Mouse (Mus musculus) ovary, postnatal 36 days (tissue): ENCODE data around the gene Rpl29.

Experiments used
- DNase-seq: peaks from one replicate; pipeline ENCODE4 v3.0.0; 2022; ENCODE audit warnings: low spot score, mixed read lengths

Rpl29 gene

DNA sequence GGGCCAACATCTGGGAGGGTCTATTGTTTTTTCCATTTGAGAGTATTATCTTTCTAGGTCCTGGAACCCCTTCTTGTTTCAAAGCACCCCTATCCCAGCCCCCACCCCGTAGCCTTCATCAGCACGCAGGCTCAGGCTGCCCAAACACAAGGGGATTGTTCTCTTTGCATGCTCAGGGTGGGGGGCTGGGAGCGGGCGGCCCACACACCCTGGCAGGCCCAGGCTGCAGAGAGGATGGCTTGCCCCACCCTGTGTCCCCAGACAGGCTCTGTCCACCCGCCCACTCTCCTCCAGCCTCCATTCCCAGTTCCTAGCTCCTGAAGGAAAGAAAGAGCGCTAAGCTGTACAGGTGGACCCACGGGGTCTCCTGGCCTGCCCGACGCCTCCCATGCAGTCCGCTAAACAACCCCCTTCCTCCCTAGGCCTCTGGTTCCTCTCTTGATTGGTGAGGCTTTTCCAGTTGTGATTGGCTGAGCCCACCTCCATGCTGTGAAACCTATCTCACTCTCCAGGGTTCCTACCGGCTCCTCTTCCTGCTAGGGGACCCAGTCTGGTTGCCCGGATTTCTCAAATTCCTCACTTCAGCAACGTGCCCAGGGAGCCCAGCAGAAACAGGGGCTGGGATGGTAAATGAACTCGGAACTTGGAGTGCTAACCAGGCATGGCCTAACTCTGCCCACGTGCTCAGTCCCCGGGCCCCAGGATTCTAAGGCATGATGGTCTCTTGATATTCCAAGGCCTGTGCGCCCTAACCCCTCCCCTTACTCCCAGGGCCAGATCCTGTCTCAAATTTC, 25.8 kb downstream of the Rpl29 start:
- DNase-seq: no peak

DNA sequence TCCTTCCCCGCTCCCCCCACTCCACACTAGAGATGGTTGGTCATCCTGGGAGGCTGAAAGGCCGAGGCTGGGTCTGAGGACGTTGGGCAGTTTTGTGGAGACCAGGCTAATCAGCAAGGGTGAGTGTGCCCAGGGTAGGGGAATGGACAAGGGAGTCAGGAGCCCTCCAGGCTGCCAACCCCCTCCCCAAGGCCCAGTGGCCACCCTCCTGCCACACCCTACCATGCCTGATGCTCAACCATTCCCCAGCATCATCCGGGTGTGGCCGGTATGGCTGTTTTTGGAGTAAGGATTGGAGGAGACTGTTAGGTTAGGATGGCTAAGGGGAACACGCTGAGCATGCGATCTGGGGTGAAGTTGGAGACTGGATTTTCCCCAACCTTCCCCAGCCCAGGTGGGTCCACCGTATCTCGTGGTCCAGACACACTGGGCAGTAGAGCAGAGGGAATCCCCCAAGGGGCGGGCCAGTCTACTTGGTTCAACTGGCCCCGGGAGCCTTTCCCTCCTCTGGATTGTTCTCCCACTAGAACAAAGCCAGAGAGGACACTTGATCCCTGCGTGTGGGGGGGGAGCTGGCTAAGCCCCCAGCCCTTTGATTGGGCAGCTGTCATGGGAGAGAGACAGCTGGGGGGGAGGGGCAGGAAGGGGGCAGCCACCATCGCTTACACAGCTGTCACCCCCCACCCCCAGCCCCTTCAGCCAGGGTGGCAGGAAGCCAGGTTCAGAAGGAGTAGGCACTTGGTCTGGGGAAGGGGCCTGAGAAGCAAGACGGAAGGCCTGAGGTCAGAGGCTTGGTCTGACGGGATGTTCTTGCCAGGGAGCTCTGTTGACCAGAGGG, 27.3 kb downstream of the Rpl29 start:
- no peak for DNase-seq

DNA sequence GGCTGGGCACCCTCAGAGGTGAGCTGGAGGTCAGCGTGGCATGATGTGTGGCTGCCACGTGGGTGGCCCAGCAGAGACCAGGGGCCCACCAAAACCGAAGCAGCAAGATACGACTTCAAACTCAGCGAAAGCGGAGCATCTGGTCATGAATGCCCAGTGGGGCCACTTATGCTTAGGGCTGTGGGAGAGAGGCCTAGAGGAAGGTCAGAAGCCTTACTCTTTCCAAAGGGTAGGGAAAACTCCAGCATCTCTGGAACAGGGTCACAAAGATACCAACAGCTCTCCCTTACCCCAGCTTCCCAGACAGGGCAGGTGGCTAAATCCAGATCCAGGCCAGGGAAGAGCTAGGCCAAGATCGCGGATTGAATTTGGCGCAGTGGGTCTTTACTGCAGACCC, 27.9 kb downstream of the Rpl29 start:
- DNase-seq: no peak

DNA sequence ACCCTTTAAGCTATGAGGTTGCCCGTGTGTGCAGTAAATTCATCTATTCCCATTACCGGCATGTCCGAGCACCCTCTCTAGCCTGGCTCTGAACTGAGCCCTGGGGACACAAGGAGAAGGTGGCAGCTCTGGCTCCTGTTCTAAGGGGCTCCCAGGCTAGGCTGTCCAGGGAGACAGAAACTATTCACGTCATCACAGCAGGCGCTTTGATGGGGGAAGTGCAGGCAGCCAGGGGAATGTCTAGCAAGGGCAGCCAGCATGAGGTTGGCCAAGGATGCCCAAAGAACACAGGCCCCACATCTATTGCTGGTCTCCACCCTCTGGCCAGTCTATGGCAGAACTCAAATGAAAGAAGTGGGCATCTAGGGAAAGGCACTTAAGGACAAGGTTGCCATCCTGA, 28.7 kb downstream of the Rpl29 start:
- DNase-seq: no peak

DNA sequence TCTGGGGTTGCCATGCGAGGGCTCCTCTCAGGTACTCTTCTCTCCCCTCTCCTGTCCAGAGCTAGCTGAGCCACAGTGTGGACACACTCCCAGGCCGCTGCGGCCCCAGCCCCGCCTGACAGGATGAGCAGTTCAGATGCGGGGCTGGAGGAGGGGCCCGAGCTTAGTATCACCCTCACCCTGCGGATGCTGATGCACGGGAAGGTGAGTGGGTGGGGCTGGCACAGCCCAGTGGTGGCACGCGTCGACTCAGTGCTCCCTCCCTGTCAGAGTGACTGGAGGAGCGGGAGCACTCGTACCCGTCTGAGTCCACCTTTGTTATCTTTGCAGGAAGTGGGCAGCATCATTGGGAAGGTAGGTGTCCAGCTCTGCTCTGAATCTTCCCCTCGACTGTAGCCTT, 30.7 kb downstream of the Rpl29 start:
- DNase-seq: no peak

DNA sequence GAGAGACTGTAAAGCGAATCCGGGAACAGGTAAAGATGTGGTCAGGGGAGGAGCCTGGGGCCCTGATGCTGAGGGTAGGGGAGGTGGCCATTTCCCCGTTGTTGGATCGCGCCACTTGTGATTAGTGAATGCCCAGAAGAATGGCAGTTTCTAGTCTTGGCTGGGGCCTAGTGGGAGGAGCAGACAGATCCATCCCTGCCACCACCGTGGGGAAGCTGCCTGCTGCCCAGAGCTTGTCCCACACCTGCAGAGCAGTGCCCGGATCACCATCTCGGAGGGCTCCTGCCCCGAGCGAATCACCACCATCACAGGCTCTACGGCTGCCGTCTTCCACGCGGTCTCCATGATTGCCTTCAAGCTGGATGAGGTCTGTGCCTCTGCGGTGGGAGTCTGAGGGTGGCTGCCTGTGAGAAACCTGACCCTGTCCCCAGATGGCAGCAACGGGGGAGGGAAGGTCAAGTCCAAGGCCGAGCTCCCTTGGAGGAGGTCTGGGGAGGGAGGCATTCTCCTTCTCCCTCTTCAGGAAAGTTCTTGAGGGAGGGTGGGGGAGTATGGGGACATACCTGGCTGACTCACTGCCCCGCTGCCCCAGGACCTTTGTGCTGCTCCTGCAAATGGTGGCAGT, 31.3 kb downstream of the Rpl29 start:
- no peak for DNase-seq

DNA sequence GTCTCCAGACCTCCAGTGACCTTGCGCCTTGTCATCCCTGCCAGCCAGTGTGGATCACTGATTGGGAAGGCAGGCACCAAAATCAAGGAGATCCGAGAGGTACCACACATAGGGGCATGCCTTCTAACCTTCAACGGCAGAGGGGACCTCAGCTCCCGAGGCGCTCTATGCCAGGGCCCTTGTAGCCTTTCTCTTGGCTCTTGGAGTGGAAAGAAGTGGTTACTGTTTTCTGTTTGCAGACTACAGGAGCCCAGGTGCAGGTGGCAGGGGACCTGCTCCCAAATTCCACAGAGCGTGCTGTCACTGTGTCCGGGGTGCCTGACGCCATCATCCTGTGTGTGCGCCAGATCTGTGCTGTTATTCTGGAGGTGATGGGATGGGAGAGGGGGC, 31.8 kb downstream of the Rpl29 start:
- DNase-seq: no peak

DNA sequence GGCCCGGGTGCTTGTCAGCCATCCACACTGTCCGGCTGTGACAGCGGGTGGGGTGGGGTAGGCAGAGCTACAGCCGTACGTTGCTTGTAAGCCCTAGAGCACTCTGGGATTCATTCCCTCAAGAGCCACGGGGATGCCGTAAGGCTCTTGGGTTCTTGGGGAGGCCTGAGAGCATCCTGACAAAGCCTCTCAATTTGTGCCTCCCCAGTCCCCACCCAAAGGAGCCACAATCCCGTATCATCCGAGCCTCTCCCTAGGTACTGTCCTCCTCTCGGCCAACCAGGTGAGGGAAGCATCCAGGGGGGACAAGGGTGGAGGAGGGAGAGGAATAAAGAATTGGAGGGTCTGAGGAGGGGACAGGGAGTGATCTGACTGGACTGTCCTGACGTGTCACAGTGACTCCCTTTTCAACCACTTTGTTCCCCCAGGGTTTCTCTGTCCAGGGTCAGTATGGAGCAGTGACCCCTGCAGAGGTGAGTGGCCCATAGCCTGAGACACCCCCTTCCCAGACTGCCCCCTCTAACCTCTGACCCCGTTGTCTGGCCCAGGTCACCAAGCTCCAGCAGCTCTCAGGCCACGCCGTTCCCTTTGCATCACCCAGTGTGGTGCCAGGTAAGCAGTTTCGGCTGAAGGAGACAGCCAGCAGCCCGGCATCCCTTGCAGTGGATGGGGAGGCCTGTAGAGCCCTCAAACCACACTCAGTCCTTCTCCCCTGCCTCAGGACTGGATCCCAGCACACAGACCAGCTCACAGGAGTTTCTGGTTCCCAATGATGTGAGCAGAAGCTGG, 32.6 kb downstream of the Rpl29 start:
- DNase-seq: no peak

DNA sequence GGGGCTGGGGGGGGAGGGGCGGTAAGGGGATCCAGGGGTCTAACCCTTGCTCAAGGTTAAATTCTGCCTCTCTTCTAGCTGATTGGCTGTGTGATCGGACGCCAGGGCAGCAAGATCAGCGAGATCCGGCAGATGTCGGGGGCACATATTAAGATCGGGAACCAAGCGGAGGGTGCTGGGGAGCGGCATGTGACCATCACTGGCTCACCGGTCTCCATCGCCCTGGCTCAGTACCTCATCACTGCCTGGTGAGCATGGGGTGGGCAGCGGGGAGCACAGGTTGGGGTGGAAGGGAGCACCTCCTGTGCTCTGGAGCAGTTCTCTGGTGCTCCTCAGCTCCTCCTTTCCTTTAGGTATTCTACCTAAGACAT, 33.2 kb downstream of the Rpl29 start:
- no peak for DNase-seq

DNA sequence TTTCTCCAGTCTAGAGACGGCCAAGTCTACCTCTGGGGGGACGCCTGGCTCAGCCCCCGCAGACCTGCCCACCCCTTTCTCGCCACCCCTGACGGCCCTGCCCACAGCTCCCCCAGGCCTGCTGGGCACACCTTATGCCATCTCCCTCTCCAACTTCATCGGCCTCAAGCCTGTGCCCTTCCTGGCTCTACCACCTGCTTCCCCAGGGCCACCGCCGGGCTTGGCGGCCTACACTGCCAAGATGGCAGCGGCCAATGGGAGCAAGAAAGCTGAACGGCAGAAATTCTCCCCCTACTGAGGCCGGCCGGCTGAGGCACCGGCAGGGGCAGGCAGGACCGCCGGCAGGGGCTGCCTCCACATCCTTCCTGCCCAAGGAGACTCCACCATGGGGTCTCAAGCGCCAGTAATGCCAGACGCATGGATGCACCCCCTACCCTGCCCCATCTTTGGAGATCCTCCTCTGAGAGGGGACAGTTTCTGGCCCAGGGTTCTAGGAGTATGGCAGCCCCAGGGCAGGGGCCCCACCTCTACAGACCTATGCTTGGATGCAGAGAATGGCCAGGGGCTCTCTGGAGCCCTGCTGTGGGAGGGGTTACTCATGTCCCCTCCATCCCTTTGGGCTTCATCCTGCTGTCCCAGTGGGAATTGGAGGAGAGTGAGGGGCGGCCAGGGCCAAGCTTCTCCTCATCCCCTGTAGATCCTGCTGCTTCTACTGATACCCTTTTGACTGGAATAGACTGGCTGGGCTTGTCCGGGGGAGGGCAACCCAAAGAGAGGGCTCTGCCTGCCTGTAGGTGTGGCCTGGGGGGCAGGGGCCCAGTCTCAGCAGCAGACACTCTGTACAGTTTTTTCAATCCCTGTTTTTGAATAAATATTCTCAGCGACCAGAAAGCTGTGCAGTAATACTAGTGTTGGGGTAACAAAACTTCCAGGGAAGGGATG, 34.1 kb downstream of the Rpl29 start:
- DNase-seq: no peak

DNA sequence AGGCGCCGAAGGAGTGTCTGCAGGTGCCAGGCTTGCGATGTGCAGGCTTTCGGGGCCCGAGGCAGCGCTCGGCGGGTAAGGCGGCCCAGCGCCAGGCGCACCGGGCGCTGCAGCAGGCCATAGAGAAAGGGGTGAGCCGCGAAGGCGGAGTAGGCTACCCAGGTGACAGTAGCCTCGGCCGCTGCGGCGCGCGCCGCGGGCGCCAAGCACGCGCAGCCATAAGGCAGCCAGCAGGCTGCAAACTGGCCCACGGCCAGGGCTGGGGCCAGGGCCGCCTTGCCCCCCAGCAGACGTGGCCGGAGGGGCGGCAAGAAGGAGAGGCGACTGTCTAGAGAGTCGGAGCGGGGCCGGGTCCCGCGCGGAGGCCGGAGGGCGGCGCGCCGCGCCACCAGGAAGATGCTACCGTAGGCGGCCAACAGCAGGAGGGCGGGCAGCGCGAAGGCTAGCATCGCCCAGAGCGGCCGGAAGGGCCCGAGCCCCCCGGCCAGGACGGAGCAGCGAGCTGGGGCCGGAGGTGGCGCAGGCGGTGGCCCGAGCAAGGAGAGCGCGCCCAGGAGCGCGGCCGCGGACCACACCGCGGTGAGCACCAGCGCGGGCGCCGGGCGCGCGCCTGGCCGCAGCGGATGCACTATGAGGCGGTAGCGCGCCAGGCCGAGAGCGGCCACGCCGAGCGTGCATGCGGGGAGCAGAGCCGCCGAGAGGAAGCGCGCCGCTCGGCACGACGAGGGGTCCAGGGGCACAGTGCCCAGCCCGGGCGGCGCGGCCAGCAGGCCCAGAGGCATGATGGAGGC, 35.7 kb downstream of the Rpl29 start:
- peak; percentile 55 for DNase-seq

DNA sequence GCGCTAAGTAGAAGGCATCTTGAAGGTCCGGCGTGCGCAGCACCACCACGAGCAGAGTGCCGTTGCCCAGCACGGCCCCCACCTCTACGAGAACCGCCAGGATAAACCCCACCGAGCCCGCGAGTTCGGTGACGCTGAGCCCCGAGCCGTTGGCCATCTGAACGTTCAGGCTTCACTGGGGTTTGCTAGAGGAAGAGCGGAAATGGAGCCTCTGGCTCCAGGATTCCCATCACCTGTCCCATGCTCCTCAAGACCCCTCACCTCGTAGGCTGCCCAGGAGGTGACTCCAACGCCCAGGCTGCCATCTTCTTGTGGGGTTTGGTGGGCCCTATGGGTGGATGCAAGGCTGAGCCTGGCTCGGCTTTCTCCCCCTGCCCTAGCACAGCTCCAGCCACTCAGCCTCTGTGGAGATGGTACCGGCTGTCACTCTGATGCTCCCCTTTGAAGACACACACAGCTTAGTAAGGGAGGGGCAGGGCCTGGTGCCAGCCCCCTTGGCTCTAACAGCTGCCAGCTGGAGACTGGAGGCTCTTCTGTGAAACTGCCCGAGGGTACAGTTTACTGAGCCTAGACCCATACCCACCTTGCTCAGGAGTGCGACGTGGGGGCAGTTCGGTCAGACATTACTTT, 36.4 kb downstream of the Rpl29 start, which contains the start of gene Gpr62:
Gpr62 (minus strand) TSS at position 368 of the 630 bp plus-strand sequence.
- no peak for DNase-seq

DNA sequence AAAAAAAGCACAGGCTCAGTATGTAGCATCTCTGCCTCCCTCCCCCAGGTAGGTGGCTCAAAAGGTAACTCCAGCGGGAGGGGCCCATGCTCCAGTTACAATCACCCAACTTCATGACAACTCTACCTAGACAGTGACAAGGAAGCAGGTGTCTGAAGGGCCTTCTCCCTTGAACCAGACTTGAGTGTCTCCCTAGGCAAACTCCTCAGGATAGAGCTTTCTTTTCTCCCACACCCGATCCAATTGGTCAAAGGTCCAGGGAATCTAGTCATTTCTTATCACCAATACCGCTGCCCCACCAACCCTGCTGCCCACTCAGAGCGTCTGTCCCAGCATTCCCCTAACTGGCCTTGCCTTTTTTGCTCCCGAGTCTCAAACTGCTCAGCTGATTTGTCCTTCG, 37.5 kb downstream of the Rpl29 start:
- no peak for DNase-seq

DNA sequence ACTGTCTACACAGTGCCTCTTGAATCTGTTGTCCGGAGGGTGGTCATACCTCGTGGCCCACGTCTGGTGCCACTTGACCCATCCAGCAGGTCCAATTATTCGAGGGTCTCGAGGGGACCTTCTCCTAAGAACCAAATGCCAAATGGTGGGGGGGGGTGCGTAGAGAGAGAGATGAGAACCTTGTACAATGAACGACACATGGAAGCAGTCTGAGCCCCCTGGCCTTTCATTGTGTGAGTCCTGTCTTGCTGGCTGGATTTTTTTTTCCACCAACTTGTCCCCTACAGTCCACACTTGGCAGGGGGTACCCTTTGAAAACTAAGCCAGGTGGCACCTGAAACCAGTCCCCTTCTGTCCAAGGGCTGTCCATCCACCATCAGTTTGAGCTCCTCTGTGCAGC, 38.5 kb downstream of the Rpl29 start:
- DNase-seq: no peak

DNA sequence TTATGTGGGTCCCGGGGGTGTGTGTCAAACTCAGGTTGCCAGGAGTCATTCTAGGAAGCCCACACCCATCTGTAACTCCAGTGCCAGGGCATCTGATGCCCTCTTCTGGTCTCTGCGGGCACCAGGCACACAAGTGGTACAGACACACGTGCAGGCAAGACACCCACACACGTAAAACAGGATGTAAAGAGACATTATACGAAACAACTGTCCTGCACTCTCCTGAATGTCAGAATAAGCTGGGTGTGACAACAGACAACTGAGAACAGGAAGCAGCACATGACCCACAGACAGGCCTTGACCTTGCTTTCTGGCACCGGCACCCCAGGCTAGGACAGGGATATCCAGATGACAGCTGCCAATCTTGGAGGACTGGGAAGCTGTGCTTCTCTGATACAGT, 40.1 kb downstream of the Rpl29 start:
- DNase-seq: no peak

DNA sequence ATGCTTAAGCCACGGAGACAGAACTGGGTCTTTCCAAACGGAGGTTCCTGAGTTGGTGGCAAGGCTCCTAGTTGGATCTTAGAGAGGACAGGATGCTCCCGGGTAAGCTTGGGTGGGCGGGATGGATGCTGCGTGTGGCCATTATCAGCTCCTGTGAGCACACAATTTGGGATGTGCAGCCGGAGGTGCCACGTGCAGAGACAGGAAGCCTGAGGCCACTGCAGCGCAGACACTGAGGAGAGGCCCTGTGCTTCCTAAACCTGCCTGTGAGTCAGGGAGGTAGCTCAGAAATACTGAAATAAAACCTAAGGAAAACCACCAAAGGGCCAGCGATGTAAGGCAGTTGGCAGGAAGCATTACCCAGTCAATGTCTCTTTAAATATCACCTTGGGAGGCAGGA, 40.5 kb downstream of the Rpl29 start:
- no peak for DNase-seq

DNA sequence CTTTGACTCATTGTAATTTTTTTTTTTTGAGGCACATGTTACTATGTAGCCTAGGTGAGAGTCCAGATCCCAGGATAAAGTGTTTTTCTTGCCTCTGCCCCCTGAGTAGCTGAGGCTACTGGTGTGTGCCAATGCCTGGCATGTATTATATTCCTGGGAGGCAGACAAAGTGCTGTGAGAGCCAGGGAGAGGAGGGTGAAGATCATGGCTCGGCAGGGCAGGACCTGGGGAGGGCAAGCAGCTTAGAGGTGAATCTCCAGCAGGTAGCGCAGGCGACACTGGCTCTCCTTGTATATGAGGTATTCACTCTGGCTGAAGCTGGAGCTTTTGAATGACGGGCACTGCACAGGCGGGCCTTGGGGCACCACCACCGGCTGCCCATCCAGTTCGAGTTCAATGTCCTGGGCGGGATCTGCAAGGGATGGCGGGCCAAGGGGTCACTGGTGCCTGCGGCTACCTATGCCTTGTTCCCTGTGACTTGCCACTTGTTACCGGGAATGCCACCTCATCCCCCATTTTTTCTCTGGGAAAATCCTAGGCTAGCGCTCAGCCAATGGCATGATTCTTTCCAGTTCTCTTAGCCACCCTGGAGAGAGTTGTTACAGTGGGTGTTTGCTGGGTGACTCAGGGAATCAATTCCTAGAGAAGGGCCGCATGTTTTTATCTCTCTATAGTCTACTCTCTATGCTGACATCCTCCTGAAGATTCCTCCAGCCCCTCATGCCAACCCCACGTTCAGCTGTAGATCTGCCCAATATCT, 41.9 kb downstream of the Rpl29 start:
- DNase-seq: no peak

DNA sequence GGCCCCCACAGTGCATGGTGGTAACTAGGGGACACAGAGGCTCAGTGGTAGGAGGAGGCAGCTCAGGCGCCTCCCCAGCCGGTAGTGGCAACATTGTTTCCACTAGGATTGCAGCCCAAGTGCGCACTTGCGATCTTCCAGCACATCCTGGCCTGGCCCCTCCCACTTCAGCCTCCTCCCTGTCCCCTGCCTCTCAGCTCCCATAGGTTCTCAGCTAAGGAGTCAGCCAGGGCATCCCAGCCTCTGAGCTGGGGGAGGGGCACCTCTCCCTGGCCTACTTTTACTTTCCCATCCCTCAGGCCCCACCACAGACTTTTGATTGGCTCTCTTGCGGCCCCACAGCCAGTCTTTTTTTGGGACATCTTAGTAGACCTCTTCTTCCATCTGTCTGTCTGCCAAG, 42.6 kb downstream of the Rpl29 start:
- peak; percentile 52 for DNase-seq

DNA sequence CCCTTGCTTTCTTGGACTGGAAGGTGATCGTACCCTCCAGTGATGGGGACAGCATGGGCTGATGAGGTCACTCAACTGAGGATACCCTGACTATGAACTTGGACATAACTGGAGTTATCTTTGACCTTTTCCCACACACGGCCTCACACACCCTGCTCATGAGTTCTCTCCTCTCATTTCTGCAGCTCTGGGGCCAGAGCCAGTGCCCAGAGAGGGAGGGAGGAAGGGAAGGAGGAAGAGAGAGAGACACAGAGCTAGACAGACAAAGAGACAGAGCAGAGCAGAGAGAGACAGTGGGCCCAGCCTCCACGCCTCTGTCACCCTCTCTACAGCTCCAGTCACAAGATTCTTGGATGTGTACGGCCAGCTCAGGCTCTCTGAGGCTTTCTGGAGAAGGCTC, 43.1 kb downstream of the Rpl29 start:
- no peak for DNase-seq
